Mouse (Mus musculus): ENCODE results near the gene A4gnt. TPM values are rescaled to one million over a fixed set of nuclear protein-coding genes. Genes with fewer than 3 reads are reported as not detected.
A peak's percentile ranks its signal among the peaks of the same experiment; 100 is the strongest.

A4gnt gene
- polyA plus RNA-seq (2014; fragmentation: Nextera tagmentation; extraction: Ambion mirVana): not detected in 2 replicates

DNA sequence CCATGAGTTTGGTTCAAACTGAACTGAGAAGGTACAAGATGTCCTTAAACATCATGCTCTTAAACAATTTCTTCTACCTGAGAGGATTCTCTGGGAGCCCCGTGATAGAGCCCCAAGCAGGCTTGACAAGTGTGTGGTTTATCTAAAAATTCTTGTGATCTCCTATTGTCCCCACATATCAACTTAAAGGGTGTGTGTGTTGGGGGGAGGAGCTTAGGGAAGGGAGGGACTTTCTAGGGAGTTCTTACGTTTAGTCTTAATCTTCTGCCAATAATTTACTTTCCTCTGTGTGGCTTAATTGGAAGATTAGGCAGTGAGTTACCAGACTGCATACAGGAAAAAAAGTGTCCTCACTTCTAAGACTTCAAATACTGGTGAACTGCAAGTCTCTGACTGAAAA, at the start of gene A4gnt:
TSS of gene A4gnt (plus strand) at position 301 of the 400 bp plus-strand sequence.
- Histone ChIP-seq H3K27me3 (ENCODE audit: control insufficient read depth, insufficient read depth, low read length) (no peaks in the 10 kb centered on the region), H3K36me3 (ENCODE audit: control insufficient read depth, insufficient read depth, low read length) (no peaks in the 10 kb centered on the region), H3K4me1 (ENCODE audit: control insufficient read depth, insufficient read depth, low read length) (no peaks in the 10 kb centered on the region), H3K9ac (replicated peaks; ENCODE audit: low read depth, low read length) (no peak within 1 kb of the TSS), H3K4me3 (ENCODE audit: low read depth, low read length) (no peak within 1 kb of the TSS), H3K27ac (ENCODE audit: low read depth, low read length) (no peak within 1 kb of the TSS), H3K4me2 (ENCODE audit: low read depth, low read length) (no peak within 1 kb of the TSS), H3K9me3 (ENCODE audit: control insufficient read depth, low read length) (no peaks in the 10 kb centered on the region)
- ATAC-seq (ENCODE audit: low read depth): no peak
- 70% methylated on average over 2 of the region's 2 CpGs for WGBS

DNA sequence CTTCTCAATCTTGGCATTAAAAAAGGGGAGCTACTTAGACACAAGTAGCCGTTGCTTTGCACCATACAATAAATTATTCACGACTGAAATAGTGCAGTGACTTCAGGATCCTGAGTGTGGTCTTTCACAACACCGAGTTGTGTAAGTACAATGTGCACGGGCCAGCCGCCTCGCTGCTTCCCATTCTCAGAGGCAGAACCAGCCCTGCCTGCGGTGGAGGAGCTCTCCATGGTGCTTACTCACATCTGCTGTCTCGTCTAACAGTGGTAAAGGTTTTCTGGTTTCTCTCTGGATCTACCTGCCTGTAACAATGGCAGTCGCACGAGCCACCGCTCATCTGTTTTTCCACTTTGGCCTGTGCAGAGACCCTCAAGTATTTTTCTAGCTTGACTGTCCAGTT, 48.6 kb upstream of the A4gnt start:
- H3K27ac ChIP-seq (ENCODE audit: low read depth, low read length): no peak overlapping the region
- WGBS: 30% methylated on average over 11 of the region's 11 CpGs

DNA sequence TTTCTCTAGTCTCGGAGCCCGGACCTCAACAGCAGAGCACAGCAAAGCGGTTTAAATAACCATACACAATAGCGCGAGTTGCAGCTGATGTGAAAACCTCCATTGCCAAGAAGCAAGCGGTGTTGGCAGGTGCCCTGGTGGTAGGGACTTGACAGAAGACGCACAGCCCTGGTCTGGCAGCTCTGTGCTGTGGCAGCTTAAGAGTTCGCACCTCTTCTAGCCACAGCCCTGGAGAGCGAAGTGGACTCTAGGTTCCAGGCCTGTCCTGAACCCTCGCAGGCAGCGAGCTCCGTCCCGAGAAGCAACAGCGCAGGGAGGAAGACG, 44.3 kb upstream of the A4gnt start:
- peak; percentile 69 for ATAC-seq (ENCODE audit: low read depth)
- Histone ChIP-seq H3K4me1 (ENCODE audit: control insufficient read depth, insufficient read depth, low read length) (peaks cover 8% of the 10 kb centered on the region), H3K4me2 (ENCODE audit: low read depth, low read length) (peak overlapping the region; percentile 82), H3K9me3 (ENCODE audit: control insufficient read depth, low read length) (no peaks in the 10 kb centered on the region), H3K9ac (replicated peaks; ENCODE audit: low read depth, low read length) (peak overlapping the region; percentile 91), H3K4me3 (ENCODE audit: low read depth, low read length) (peak overlapping the region; percentile 89), H3K27ac (ENCODE audit: low read depth, low read length) (peak overlapping the region; percentile 94), H3K36me3 (ENCODE audit: control insufficient read depth, insufficient read depth, low read length) (no peaks in the 10 kb centered on the region), H3K27me3 (ENCODE audit: control insufficient read depth, insufficient read depth, low read length) (no peaks in the 10 kb centered on the region)
- under 1% methylated on average over 15 of the region's 15 CpGs for WGBS

More for the DNA sequence above, 48.6 kb upstream of the A4gnt start:
- H3K4me3 ChIP-seq (ENCODE audit: low read depth, low read length): no peak overlapping the region
- H3K9ac ChIP-seq (replicated peaks; ENCODE audit: low read depth, low read length): no peak overlapping the region
- no peaks in the 10 kb centered on the region for H3K9me3 ChIP-seq (ENCODE audit: control insufficient read depth, low read length)
- ATAC-seq (ENCODE audit: low read depth): no peak
- no peaks in the 10 kb centered on the region for H3K27me3 ChIP-seq (ENCODE audit: control insufficient read depth, insufficient read depth, low read length)
- H3K36me3 ChIP-seq (ENCODE audit: control insufficient read depth, insufficient read depth, low read length): no peaks in the 10 kb centered on the region
- peaks cover 8% of the 10 kb centered on the region for H3K4me1 ChIP-seq (ENCODE audit: control insufficient read depth, insufficient read depth, low read length)
- no peak overlapping the region for H3K4me2 ChIP-seq (ENCODE audit: low read depth, low read length)

DNA sequence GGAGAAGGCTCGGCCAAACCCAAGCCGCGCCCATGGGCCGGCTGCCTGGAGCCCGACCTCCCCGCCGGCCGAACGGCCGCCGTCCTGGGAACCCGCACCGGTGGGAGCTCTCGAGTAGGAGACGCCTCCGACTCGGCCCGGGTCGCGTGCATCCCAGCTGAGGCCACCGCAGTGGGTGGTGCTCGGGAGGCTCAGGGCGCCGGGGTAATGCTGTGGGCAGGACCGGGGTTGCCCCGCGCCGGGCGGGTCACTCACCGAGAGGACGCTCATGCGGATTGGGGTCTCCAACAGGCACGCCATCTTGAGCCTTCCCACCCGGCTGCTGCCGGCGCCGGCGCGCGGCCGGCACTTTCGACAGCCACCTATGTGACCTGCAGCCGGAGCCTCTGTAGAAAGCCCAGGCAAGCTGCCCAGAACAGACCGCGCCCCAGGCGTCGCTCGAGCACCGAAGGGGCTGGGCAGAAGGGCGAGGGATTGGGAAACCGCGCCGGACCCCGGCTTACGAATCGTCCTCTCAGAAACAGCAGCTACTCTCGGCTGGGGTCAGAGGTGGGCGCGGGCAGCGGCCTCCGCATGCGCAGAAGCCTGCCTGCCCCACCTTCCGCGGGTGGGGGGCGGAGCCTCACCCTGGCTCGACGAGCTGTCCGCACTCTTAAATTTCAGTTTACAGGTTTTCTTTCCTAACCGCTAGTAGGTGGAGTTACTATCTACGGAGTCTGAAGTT, 43.8 kb upstream of the A4gnt start, which contains the start of gene Armc8:
TSS of gene Armc8 (minus strand) at position 553 of the 724 bp plus-strand sequence.
- Histone ChIP-seq H3K4me3 (ENCODE audit: low read depth, low read length) (peak within 1 kb of the TSS; percentile 89), H3K27me3 (ENCODE audit: control insufficient read depth, insufficient read depth, low read length) (no peaks in the 10 kb centered on the region), H3K27ac (ENCODE audit: low read depth, low read length) (peak within 1 kb of the TSS; percentile 94), H3K4me1 (ENCODE audit: control insufficient read depth, insufficient read depth, low read length) (peaks cover 8% of the 10 kb centered on the region), H3K9me3 (ENCODE audit: control insufficient read depth, low read length) (no peaks in the 10 kb centered on the region), H3K36me3 (ENCODE audit: control insufficient read depth, insufficient read depth, low read length) (no peaks in the 10 kb centered on the region), H3K9ac (replicated peaks; ENCODE audit: low read depth, low read length) (peak within 1 kb of the TSS; percentile 91), H3K4me2 (ENCODE audit: low read depth, low read length) (peak within 1 kb of the TSS; percentile 82)
- WGBS: under 1% methylated on average over 59 of the region's 70 CpGs
- peak; percentile 94 for ATAC-seq (ENCODE audit: low read depth)

DNA sequence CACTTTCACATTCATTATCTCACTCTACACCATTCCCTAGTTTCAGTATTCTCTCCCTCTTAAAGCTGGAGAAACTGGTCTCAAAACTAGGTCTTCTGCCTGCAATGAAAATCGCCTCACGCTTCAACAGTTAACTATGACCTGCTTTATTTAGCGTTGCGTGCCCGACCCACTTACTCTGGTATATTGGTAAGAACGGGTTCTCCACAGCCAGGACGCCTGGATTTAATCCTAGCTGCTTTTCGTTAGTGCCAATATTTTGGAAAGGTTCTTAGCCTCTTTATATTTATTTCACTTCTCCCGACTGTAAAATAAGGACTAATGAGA, 43.3 kb upstream of the A4gnt start:
- Histone ChIP-seq H3K27ac (ENCODE audit: low read depth, low read length) (peak overlapping the region; percentile 94), H3K4me2 (ENCODE audit: low read depth, low read length) (peak overlapping the region; percentile 67), H3K9me3 (ENCODE audit: control insufficient read depth, low read length) (no peaks in the 10 kb centered on the region), H3K4me3 (ENCODE audit: low read depth, low read length) (peak overlapping the region; percentile 89), H3K36me3 (ENCODE audit: control insufficient read depth, insufficient read depth, low read length) (no peaks in the 10 kb centered on the region), H3K9ac (replicated peaks; ENCODE audit: low read depth, low read length) (peak overlapping the region; percentile 91), H3K4me1 (ENCODE audit: control insufficient read depth, insufficient read depth, low read length) (peaks cover 8% of the 10 kb centered on the region), H3K27me3 (ENCODE audit: control insufficient read depth, insufficient read depth, low read length) (no peaks in the 10 kb centered on the region)
- no peak for ATAC-seq (ENCODE audit: low read depth)
- under 1% methylated on average over 9 of the region's 9 CpGs for WGBS

DNA sequence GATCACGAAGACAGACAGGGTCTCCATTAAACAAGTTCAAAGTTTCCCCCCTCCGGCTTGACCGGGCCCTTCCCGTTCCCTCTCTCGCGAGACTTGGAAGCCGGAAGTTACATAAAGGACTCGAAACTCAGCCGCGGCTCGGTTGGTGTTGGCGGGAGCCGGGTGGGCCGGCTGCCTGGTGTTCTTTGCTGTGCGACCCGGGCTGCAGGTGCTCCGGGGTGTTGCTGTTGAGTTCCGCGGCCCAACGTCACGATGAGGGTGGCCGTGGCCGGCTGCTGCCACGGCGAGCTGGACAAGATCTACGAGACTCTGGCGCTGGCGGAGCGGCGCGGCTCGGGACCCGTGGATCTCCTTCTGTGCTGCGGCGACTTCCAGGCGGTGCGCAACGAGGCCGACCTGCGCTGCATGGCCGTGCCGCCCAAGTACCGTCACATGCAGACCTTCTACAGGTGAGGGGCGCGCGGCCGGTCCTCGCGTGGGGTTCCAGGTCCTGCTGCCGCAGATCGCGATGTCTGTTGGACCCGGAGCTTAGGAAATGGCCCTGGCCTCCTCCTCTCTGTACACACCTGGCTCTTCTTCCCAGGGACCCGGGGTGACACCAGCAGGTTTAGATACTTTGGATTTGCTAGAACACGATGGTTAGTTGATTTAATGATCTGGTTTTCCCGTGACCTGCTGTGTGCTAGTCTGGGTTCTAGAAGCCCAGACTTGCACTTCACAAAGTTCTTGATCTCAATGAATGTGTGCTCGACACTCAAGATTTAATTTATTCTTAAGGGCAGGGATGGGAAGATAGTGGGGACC, 36.4 kb upstream of the A4gnt start, which contains the start of gene Dbr1:
TSS of gene Dbr1 (plus strand) at position 123 of the 804 bp plus-strand sequence.
- H3K9ac ChIP-seq (replicated peaks; ENCODE audit: low read depth, low read length): peak within 1 kb of the TSS; percentile 82
- H3K4me3 ChIP-seq (ENCODE audit: low read depth, low read length): peak within 1 kb of the TSS; percentile 90
- under 1% methylated on average over 57 of the region's 57 CpGs for WGBS
- peak within 1 kb of the TSS; percentile 72 for H3K27ac ChIP-seq (ENCODE audit: low read depth, low read length)
- peak within 1 kb of the TSS; percentile 62 for H3K4me2 ChIP-seq (ENCODE audit: low read depth, low read length)
- H3K36me3 ChIP-seq (ENCODE audit: control insufficient read depth, insufficient read depth, low read length): no peaks in the 10 kb centered on the region
- no peaks in the 10 kb centered on the region for H3K9me3 ChIP-seq (ENCODE audit: control insufficient read depth, low read length)
- peak; percentile 97 for ATAC-seq (ENCODE audit: low read depth)
- no peaks in the 10 kb centered on the region for H3K27me3 ChIP-seq (ENCODE audit: control insufficient read depth, insufficient read depth, low read length)
- peaks cover 7% of the 10 kb centered on the region; the same call in 1 of the 2 replicates for H3K4me1 ChIP-seq (ENCODE audit: control insufficient read depth, insufficient read depth, low read length)

DNA sequence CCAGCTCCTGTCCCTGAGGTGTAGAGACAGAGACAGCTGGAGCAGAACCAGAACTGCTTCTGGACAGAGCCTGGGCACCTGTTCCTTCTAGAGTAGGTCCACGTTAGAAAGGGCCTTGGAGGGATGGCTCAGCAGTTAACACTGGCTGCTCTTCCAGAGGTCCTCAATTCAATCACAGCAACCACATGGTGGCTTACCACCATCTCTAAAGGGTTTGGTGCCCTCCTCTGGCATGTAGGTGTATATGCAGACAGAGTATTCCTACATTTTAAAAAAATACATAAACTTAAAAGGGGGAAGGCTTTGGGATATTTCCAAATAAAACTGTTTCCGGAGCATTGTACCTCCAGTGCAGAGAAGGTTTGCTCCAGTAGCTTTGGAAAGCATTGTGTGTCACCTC, 31.6 kb upstream of the A4gnt start:
- Histone ChIP-seq H3K9me3 (ENCODE audit: control insufficient read depth, low read length) (no peaks in the 10 kb centered on the region), H3K9ac (replicated peaks; ENCODE audit: low read depth, low read length) (no peak overlapping the region), H3K27me3 (ENCODE audit: control insufficient read depth, insufficient read depth, low read length) (no peaks in the 10 kb centered on the region), H3K36me3 (ENCODE audit: control insufficient read depth, insufficient read depth, low read length) (peaks cover 13% of the 10 kb centered on the region), H3K4me3 (ENCODE audit: low read depth, low read length) (no peak overlapping the region), H3K27ac (ENCODE audit: low read depth, low read length) (no peak overlapping the region), H3K4me1 (ENCODE audit: control insufficient read depth, insufficient read depth, low read length) (peaks cover 7% of the 10 kb centered on the region; the same call in 1 of the 2 replicates), H3K4me2 (ENCODE audit: low read depth, low read length) (no peak overlapping the region)
- ATAC-seq (ENCODE audit: low read depth): no peak
- WGBS: 41% methylated on average over 2 of the region's 2 CpGs

DNA sequence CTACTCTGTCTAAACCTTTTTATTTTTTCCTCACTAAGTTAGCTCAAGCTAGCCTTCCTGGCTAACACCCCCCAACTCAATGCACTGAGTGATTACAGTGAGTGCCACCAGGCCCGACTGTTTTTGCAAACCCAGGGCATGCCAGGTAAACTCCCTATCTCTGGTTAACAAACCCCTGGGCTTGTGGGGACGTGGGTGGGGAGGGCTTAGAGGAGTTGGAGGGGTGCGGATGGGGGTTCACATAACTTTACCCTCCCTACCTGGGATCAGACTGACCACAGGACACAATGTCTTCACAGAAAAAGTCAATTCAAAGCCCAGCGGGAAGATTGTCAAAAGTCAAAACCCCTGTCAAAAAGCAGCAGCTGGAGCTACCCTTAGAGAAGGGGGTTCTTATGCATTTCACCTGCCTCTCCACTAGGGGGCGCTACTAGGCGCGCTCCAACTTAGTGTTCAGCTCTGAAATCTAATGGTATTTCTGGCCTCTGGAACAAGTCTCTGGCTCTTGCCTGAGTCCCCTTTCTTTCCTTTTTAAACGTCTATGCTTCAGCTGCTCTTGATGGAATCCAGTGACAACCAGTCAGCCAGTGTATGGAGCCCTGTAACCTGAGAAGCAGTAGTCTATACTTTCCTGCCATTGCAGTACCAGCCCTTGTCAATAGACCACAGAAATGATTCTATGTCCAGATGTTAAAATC, 24.6 kb upstream of the A4gnt start:
- Histone ChIP-seq H3K27ac (ENCODE audit: low read depth, low read length) (no peak overlapping the region), H3K9me3 (ENCODE audit: control insufficient read depth, low read length) (no peaks in the 10 kb centered on the region), H3K9ac (replicated peaks; ENCODE audit: low read depth, low read length) (no peak overlapping the region), H3K4me3 (ENCODE audit: low read depth, low read length) (no peak overlapping the region), H3K27me3 (ENCODE audit: control insufficient read depth, insufficient read depth, low read length) (no peaks in the 10 kb centered on the region), H3K4me1 (ENCODE audit: control insufficient read depth, insufficient read depth, low read length) (no peaks in the 10 kb centered on the region), H3K36me3 (ENCODE audit: control insufficient read depth, insufficient read depth, low read length) (peaks cover 10% of the 10 kb centered on the region; the same call in 1 of the 2 replicates), H3K4me2 (ENCODE audit: low read depth, low read length) (no peak overlapping the region)
- no peak for ATAC-seq (ENCODE audit: low read depth)
- 28% methylated on average over 8 of the region's 8 CpGs for WGBS

Data from neural tube, embryonic 14.5 days (tissue).